Mouse (Mus musculus) retina, postnatal 7 days (tissue): ENCODE measurements around the gene 1600002K03Rik.

Source experiments
- DNase-seq: peaks from one replicate; pipeline ENCODE4 v3.0.0-alpha.2; 2012; ENCODE audit warnings: low read depth, low spot score

The 1600002K03Rik gene

GRCm38 (mm10) chr10:80172527-80173292, at the start of gene 1600002K03Rik:
TSS of gene 1600002K03Rik (plus strand) at chr10:80172944.
- no peak for DNase-seq

- DNase-seq, result no peak
Measured at GRCm38 (mm10) chr10:80123932-80124562, 48.7 kb upstream of the 1600002K03Rik start.

- no peak for DNase-seq
Measured at GRCm38 (mm10) chr10:80127920-80128319, 44.8 kb upstream of the 1600002K03Rik start.

GRCm38 (mm10) chr10:80129846-80130245, 42.9 kb upstream of the 1600002K03Rik start:
- no peak for DNase-seq

GRCm38 (mm10) chr10:80130403-80131031, 42.2 kb upstream of the 1600002K03Rik start:
- no peak for DNase-seq

- no peak for DNase-seq
Measured at GRCm38 (mm10) chr10:80131316-80131951, 41.3 kb upstream of the 1600002K03Rik start.

- DNase-seq, result no peak
Measured at GRCm38 (mm10) chr10:80131952-80132350, 40.8 kb upstream of the 1600002K03Rik start.

- DNase-seq, result no peak
Measured at GRCm38 (mm10) chr10:80133226-80133849, 39.4 kb upstream of the 1600002K03Rik start.

GRCm38 (mm10) chr10:80134421-80134820, 38.3 kb upstream of the 1600002K03Rik start:
- no peak for DNase-seq

- no peak for DNase-seq
Measured at GRCm38 (mm10) chr10:80135161-80135560, 37.6 kb upstream of the 1600002K03Rik start.

GRCm38 (mm10) chr10:80135641-80136040, 37.1 kb upstream of the 1600002K03Rik start:
- DNase-seq, result no peak

- DNase-seq, result no peak
Measured at GRCm38 (mm10) chr10:80136179-80136951, 36.4 kb upstream of the 1600002K03Rik start.

GRCm38 (mm10) chr10:80136952-80137625, 35.7 kb upstream of the 1600002K03Rik start:
- no peak for DNase-seq

- DNase-seq, result no peak
Measured at GRCm38 (mm10) chr10:80137626-80138552, 34.9 kb upstream of the 1600002K03Rik start.

GRCm38 (mm10) chr10:80138553-80139438, 33.9 kb upstream of the 1600002K03Rik start, which contains the start of gene Atp5d:
TSS of gene Atp5d (plus strand) at chr10:80138632.
- no peak for DNase-seq

GRCm38 (mm10) chr10:80139439-80139775, 33.3 kb upstream of the 1600002K03Rik start:
- DNase-seq, result no peak

- no peak for DNase-seq
Measured at GRCm38 (mm10) chr10:80139975-80140665, 32.6 kb upstream of the 1600002K03Rik start.

- no peak for DNase-seq
Measured at GRCm38 (mm10) chr10:80140666-80141035, 32.1 kb upstream of the 1600002K03Rik start, which contains the start of gene Cbarp. TSS of gene Cbarp (minus strand) at chr10:80140835.
